Mouse (Mus musculus) megakaryocyte, embryonic 14.5 days (primary cell): ENCODE data around the gene Tepp.

Source experiments
- FLI1 ChIP-seq: IDR thresholded peaks from 2 replicates; pipeline ENCODE4 v1.6.1; 2012; ENCODE audit warnings: low read length, inconsistent platforms, mixed read lengths
- GATA1 ChIP-seq: IDR thresholded peaks from 3 replicates; pipeline ENCODE4 v1.6.1; 2012; ENCODE audit warnings: mixed read lengths, low read length, inconsistent platforms, borderline replicate concordance

- TF ChIP-seq FLI1 (no peak), GATA1 (no peak)
These were observed 42.8 kb downstream of the Tepp start for GRCm38 (mm10) chr8:95352871-95353866.
